Mouse (Mus musculus) C2C12 (cell line): ENCODE data around the gene Osm. TPM values are rescaled to one million over a fixed set of nuclear protein-coding genes. Genes with fewer than 3 reads are reported as not detected.

Source experiments
- H3K27me3 ChIP-seq: one replicate; pipeline ENCODE4 v1.6.1; 2011; ENCODE audit not compliant: control insufficient read depth, insufficient read depth, insufficient read length
- H3K36me3 ChIP-seq: one replicate; pipeline ENCODE4 v1.6.1; 2011; ENCODE audit not compliant: control insufficient read depth, insufficient read depth
- H3K4me3 ChIP-seq: one replicate; pipeline ENCODE4 v1.5.1; 2011; ENCODE audit warnings: mild to moderate bottlenecking, control low read depth; ENCODE audit not compliant: poor library complexity, insufficient read depth, severe bottlenecking
- H3K79me2 ChIP-seq: one replicate; pipeline ENCODE4 v1.6.1; 2011; ENCODE audit not compliant: control insufficient read depth, insufficient read depth
- H3K79me3 ChIP-seq: one replicate; pipeline ENCODE4 v1.6.1; 2011; ENCODE audit warnings: low read depth, control low read depth
- H3ac ChIP-seq: one replicate; pipeline ENCODE3; 2011; ENCODE audit warnings: low read depth; ENCODE audit not compliant: control insufficient read depth, insufficient read length
- CEBPB ChIP-seq: IDR thresholded peaks from one replicate; pipeline ENCODE4 v1.6.1; 2011; ENCODE audit warnings: low read depth, mild to moderate bottlenecking, control low read depth, moderate library complexity
- CTCF ChIP-seq: IDR thresholded peaks from one replicate; pipeline ENCODE4 v1.5.1; 2011; ENCODE audit not compliant: control insufficient read depth, insufficient read depth, insufficient read length
- FOSL1 ChIP-seq: IDR thresholded peaks from one replicate; pipeline ENCODE4 v1.8.0; 2011; ENCODE audit warnings: mild to moderate bottlenecking, low read length; ENCODE audit not compliant: poor library complexity, insufficient read depth, severe bottlenecking
- MAX ChIP-seq: IDR thresholded peaks from one replicate; pipeline ENCODE4 v1.6.1; 2011; ENCODE audit warnings: mild to moderate bottlenecking, control low read depth
- MYOD1 ChIP-seq: IDR thresholded peaks from one replicate; pipeline ENCODE4 v1.6.1; 2011; ENCODE audit warnings: low read depth; ENCODE audit not compliant: control insufficient read depth, insufficient read length
- MYOG ChIP-seq: IDR thresholded peaks from one replicate; pipeline ENCODE4 v1.6.1; 2011; ENCODE audit not compliant: control insufficient read depth, insufficient read length; ENCODE audit errors: extremely low read depth
- USF1 ChIP-seq: IDR thresholded peaks from one replicate; pipeline ENCODE4 v1.6.1; 2011; ENCODE audit warnings: low read depth, mild to moderate bottlenecking, control low read depth, moderate library complexity
- polyA plus RNA-seq: library from polyadenylated mRNA; unstranded; fragments of >200 nt; fragmentation: generic; extraction: Trizol; gene quantifications from one replicate; pipeline ENCODE4 v1.2.1, GENCODE M21; 2012; ENCODE audit warnings: missing spikeins

Gene Osm
- polyA plus RNA-seq, 1 experiment: not detected

DNA sequence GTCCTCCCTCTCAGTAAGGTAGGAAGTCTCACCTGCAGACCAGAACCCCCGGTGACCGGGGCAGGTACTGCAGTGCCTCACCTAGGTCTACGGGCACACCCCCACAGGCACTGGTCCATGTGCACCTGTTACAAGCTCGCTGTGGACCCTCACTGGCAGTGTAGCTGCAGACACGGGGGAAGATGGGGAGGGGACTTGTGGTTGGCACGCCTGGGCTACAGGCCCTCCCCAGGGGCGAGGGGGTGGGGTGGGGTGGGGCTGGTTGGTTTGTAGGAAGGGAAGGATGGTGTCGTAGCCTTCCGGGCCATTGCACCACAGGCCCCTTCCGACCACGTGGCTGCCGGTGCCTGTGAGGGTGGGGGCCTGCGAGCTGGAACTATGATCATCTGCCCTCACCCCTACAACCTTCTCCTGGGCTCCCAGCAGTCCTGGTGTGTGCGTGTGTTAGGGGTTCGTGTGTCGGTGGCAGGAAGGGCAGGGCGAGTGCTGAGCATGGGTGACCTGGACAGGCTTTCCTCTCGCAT is 1.2 kb downstream of the Osm start:
- Histone ChIP-seq H3K36me3 (no peaks in the 10 kb centered on the region), H3ac (no peak overlapping the region), H3K79me3 (no peaks in the 10 kb centered on the region), H3K79me2 (no peaks in the 10 kb centered on the region), H3K27me3 (no peaks in the 10 kb centered on the region), H3K4me3 (no peak overlapping the region)
- TF ChIP-seq FOSL1 (no peak), MYOD1 (no peak), CTCF (no peak), MAX (no peak), CEBPB (no peak), USF1 (no peak), MYOG (no peak)

DNA sequence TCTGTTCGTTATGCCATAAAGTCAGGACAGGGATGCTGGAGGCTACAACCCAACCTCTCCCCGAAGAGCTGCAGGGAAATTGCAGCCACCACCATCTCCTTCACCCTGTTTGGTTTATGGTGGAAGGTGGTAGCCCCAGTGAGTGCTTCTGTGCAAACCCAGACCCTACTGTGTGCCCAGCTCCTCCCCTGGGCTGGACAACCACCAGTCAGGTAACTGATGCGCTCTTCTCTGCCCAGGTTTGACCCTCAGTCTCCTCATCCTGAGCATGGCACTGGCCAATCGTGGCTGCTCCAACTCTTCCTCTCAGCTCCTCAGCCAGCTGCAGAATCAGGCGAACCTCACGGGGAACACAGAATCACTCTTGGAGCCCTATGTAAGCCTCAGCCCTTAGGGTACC is 1.9 kb downstream of the Osm start:
- no peaks in the 10 kb centered on the region for H3K36me3 ChIP-seq
- TF ChIP-seq CEBPB: no peak
- no peak overlapping the region for H3ac ChIP-seq
- no peaks in the 10 kb centered on the region for H3K79me2 ChIP-seq
- no peaks in the 10 kb centered on the region for H3K27me3 ChIP-seq
- H3K79me3 ChIP-seq: no peaks in the 10 kb centered on the region
- no peak overlapping the region for H3K4me3 ChIP-seq

DNA sequence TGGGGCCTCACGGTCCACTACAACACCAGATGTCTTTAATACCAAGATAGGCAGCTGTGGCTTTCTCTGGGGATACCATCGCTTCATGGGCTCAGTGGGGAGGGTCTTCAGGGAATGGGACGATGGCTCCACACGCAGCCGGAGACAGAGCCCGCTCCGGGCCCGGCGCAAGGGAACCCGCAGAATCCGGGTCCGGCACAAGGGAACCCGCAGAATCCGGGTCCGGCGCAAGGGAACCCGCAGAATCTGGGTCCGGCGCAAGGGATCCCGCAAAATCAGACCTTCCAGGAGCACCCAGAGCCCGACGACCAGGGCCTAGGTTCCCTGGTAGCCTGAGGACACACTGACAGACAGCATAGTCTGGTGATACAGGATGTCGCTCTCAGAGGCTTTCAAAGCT is 3.5 kb downstream of the Osm start:
- H3K4me3 ChIP-seq: no peak overlapping the region
- no peaks in the 10 kb centered on the region for H3K27me3 ChIP-seq
- no peak for TF ChIP-seq MAX
- no peak for TF ChIP-seq MYOG
- TF ChIP-seq FOSL1: no peak

DNA sequence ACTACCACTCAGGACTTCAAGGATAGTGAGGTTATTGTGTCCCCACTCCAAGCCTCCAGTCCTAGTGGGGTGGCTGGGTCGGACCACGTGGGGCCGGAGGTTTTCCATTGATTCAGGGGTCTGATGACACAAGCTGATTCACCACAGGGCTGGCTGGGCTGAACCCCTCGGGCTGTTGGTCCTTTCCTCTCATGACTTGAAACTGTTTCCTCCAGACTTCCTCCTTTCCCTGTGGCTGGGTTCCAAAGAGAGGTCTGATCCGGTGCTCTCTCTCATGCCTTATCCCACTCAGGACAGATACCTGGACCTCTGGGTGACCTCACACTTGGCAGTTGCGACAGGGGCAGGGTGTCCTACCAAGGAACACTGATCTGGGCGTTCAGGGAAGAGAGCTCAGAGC is 3.9 kb downstream of the Osm start:
- no peak overlapping the region for H3ac ChIP-seq
- no peaks in the 10 kb centered on the region for H3K27me3 ChIP-seq
- TF ChIP-seq CTCF: no peak
- TF ChIP-seq MAX: no peak
- no peak for TF ChIP-seq MYOG
- no peak for TF ChIP-seq FOSL1
- no peak for TF ChIP-seq USF1
- TF ChIP-seq MYOD1: no peak
- no peak for TF ChIP-seq CEBPB
- H3K79me3 ChIP-seq: no peaks in the 10 kb centered on the region
- H3K79me2 ChIP-seq: no peaks in the 10 kb centered on the region
- H3K36me3 ChIP-seq: no peaks in the 10 kb centered on the region
- H3K4me3 ChIP-seq: no peak overlapping the region

More for the DNA sequence above, 3.5 kb downstream of the Osm start:
- no peaks in the 10 kb centered on the region for H3K79me2 ChIP-seq
- H3K79me3 ChIP-seq: no peaks in the 10 kb centered on the region
- no peak overlapping the region for H3ac ChIP-seq
- no peaks in the 10 kb centered on the region for H3K36me3 ChIP-seq

DNA sequence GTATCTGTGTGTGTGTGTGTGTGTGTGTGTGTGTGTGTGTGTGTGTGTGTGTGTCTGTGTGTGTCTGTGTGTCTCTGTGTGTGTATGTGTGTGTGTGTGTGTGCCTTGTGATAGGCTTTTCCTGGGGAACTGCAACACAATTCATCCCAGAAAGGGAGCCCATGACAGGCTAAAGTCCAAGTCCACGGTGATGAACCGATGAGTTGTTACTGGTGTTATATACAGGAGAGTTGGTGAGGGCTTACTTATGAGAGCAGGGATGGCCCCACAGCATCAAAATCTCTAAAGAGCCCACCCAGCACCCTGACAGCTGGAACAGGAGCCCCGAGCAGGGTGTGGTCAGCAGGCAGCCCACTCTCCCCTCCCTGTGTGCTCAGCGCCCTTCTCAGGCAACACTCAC is 5.0 kb downstream of the Osm start:
- Histone ChIP-seq H3K79me3 (no peaks in the 10 kb centered on the region), H3K27me3 (no peaks in the 10 kb centered on the region), H3K36me3 (no peaks in the 10 kb centered on the region), H3ac (no peak overlapping the region), H3K79me2 (no peaks in the 10 kb centered on the region), H3K4me3 (no peak overlapping the region)
- no peak for TF ChIP-seq USF1
- no peak for TF ChIP-seq CEBPB
- no peak for TF ChIP-seq MAX
- no peak for TF ChIP-seq CTCF
- no peak for TF ChIP-seq MYOD1
- no peak for TF ChIP-seq MYOG
- no peak for TF ChIP-seq FOSL1

DNA sequence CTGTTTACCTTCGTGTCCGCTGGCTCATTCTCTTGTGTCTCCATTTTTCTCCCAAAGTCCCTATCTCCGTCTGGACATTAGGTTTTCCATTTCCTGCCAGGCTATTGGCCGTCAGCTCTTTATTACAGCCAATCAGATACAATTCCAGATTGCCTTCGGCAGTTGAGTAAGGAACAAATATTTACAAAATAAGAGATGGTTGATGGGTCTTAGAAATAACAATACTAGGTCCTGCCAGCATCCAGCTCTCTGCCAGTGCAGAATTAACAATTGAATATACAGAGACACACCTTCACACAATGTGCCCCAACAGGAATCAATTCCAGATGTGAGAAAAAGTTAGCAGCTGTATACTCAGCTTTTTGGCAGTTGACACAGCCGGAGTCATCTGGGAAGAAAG is 9.9 kb downstream of the Osm start:
- TF ChIP-seq USF1 (no peak), MYOG (no peak), CEBPB (no peak), MAX (no peak)
- Histone ChIP-seq H3ac (no peak overlapping the region), H3K4me3 (no peak overlapping the region), H3K79me3 (no peaks in the 10 kb centered on the region), H3K36me3 (no peaks in the 10 kb centered on the region), H3K27me3 (no peaks in the 10 kb centered on the region), H3K79me2 (no peaks in the 10 kb centered on the region)
